Mouse (Mus musculus) neural tube, embryonic 11.5 days (tissue): ENCODE data around the gene Syt16. TPM values are rescaled to one million over a fixed set of nuclear protein-coding genes. Genes with fewer than 3 reads are reported as not detected.

Experiments used
- ATAC-seq: fragments of 200-750 bp; cut with Nextera tagmentation; 2 replicates; pipeline ENCODE4 v1.8.0; 2017; ENCODE audit warnings: moderate number of reproducible peaks, mild to moderate bottlenecking, moderate TSS enrichment, moderate library complexity; ENCODE audit not compliant: insufficient read depth, low FRiP score, low TSS enrichment
- DNase-seq: peaks from one replicate; pipeline ENCODE4 v3.0.0-alpha.2; 2015; ENCODE audit warnings: low spot score
- H3K27ac ChIP-seq: fragments of 300-500 bp; sonication (generic); 2 replicates; pipeline ENCODE4 v1.5.1; 2014; ENCODE audit warnings: low read depth, mild to moderate bottlenecking, low read length
- H3K27me3 ChIP-seq: fragments of 300-500 bp; sonication (generic); 2 replicates; pipeline ENCODE4 v1.6.1; 2014; ENCODE audit warnings: mild to moderate bottlenecking, low read length, mixed read lengths; ENCODE audit not compliant: control insufficient read depth, insufficient read depth
- H3K36me3 ChIP-seq: fragments of 300-500 bp; sonication (generic); 2 replicates; pipeline ENCODE4 v1.6.1; 2014; ENCODE audit warnings: mild to moderate bottlenecking, low read length, moderate library complexity, mixed read lengths; ENCODE audit not compliant: control insufficient read depth, insufficient read depth
- H3K4me1 ChIP-seq: fragments of 300-500 bp; sonication (generic); 2 replicates; pipeline ENCODE4 v1.6.1; 2014; ENCODE audit warnings: low read length, mixed read lengths; ENCODE audit not compliant: control insufficient read depth, insufficient read depth
- H3K4me2 ChIP-seq: fragments of 300-500 bp; sonication (generic); 2 replicates; pipeline ENCODE4 v1.6.1; 2014; ENCODE audit warnings: low read depth, mild to moderate bottlenecking, moderate library complexity
- H3K4me3 ChIP-seq: fragments of 300-500 bp; sonication (generic); 2 replicates; pipeline ENCODE4 v1.5.1; 2014; ENCODE audit warnings: low read depth, low read length
- H3K9ac ChIP-seq: fragments of 300-500 bp; sonication (generic); 2 replicates; pipeline ENCODE4 v1.6.1; 2014; ENCODE audit warnings: mild to moderate bottlenecking, low read length
- H3K9me3 ChIP-seq: fragments of 300-500 bp; sonication (generic); 2 replicates; pipeline ENCODE4 v1.6.1; 2016; ENCODE audit warnings: low read length; ENCODE audit not compliant: control insufficient read depth
- WGBS: fragments of 180-500 bp; shearing (Covaris S2); extraction: QIAGEN DNeasy Blood & Tissue Kit; methylation state at CpG from one replicate; pipeline ENCODE4 v1.1.7; 2014; 5-methylcytosine and 5-hydroxymethylcytosine counted together
- polyA plus RNA-seq: library from polyadenylated mRNA; unstranded; fragments of >200 nt; fragmentation: Nextera tagmentation; extraction: Ambion mirVana; gene quantifications from 2 replicates; pipeline ENCODE4 v1.2.1, GENCODE M21; 2014

Syt16 gene
- polyA plus RNA-seq, 1 experiment from 2014 or later = 9.3 TPM

DNA sequence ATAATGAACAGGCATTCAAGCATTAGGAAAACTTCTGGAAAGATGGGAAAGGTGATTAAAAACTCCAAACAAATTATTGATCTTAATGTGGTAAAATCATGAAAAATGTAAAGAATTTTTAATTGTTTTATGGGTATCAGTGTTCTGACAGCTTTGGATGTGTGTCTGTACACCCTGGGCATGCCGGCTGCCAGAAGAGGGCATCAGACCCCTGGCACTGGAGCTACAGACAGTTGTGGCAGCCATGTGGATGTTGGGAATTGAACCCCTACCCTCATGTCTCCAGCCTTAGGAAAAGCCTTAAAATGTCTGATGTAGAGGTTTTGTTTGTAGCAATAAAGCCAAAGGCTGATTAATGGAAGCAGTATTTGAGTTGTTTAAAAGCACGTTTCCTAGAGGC is 27.5 kb downstream of the Syt16 start:
- Histone ChIP-seq H3K4me3 (no peak overlapping the region), H3K36me3 (no peaks in the 10 kb centered on the region), H3K9ac (no peak overlapping the region), H3K4me2 (no peak overlapping the region), H3K9me3 (no peaks in the 10 kb centered on the region), H3K27ac (no peak overlapping the region), H3K27me3 (no peaks in the 10 kb centered on the region), H3K4me1 (no peaks in the 10 kb centered on the region)
- ATAC-seq (no peak), DNase-seq (no peak)
- 86% methylated on average over 2 of the region's 2 CpGs for whole genome bisulfite sequencing

- Histone ChIP-seq H3K9me3 (no peaks in the 10 kb centered on the region), H3K27ac (no peak overlapping the region), H3K4me1 (no peaks in the 10 kb centered on the region), H3K4me3 (no peak overlapping the region), H3K4me2 (no peak overlapping the region), H3K9ac (no peak overlapping the region), H3K27me3 (no peaks in the 10 kb centered on the region), H3K36me3 (no peaks in the 10 kb centered on the region)
- WGBS = 83% methylated on average over 5 of the region's 5 CpGs
- DNase-seq (no peak), ATAC-seq (no peak)
Observed at GRCm38 (mm10) chr12:74043225-74043624, 45.8 kb downstream of the Syt16 start.

DNA sequence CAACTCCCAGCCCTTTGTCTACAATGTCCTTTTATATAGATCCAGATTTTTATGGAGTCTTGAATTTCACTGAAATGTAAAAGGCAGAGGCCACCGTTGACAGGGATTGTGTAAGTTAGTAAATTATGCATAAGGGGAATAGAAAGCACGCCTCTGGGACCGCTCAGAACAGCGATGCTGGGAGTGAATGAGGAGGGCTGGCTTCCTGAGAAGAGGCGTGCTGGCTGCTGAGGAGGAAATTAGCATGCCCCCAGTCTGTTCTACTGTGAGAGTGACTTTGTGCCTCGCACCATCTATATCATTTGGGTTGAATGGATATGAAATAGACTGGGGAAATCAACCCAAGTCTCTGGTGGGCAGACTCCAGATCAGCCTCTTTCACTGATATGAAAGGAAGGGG is 46.3 kb downstream of the Syt16 start:
- H3K9me3 ChIP-seq = no peaks in the 10 kb centered on the region
- H3K9ac ChIP-seq = no peak overlapping the region
- WGBS = 55% methylated on average over 6 of the region's 6 CpGs
- no peak overlapping the region for H3K4me3 ChIP-seq
- no peaks in the 10 kb centered on the region for H3K36me3 ChIP-seq
- no peaks in the 10 kb centered on the region for H3K27me3 ChIP-seq
- DNase-seq (peak; percentile 33), ATAC-seq (peak; percentile 48; the same call in 1 of the 2 replicates)
- H3K4me1 ChIP-seq = no peaks in the 10 kb centered on the region
- no peak overlapping the region for H3K27ac ChIP-seq
- H3K4me2 ChIP-seq = no peak overlapping the region

GRCm38 (mm10) chr12:74044241-74044640 is 46.8 kb downstream of the Syt16 start:
- ATAC-seq = no peak
- Histone ChIP-seq H3K9me3 (no peaks in the 10 kb centered on the region), H3K36me3 (no peaks in the 10 kb centered on the region), H3K9ac (no peak overlapping the region), H3K4me2 (no peak overlapping the region), H3K4me1 (no peaks in the 10 kb centered on the region), H3K27ac (no peak overlapping the region), H3K4me3 (no peak overlapping the region), H3K27me3 (no peaks in the 10 kb centered on the region)
- 77% methylated on average over 4 of the region's 4 CpGs for WGBS
- DNase-seq = no peak

GRCm38 (mm10) chr12:74055336-74055931 is 58.0 kb downstream of the Syt16 start:
- H3K4me2 ChIP-seq = no peak overlapping the region
- ATAC-seq = peak; percentile 75
- peak; percentile 76 for DNase-seq

DNA sequence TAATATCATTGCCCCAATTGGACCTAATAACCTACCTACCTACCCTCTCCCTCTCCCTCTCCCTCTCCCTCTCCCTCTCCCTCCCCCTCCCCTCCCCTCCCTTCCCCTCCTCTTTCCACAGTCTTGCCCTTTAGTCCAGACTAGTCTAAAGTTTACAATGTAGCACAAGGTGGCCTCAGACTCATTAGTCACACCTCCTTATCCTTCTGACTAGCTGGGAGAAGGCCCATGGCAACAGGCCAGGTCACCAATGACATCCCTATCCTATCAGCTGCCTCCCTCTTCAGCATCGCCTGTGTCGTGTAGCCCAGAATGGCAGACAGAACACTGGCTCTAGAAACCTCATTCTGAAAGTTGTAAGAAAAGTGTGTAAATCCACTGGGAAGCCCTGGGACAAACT is 58.7 kb downstream of the Syt16 start:
- H3K27me3 ChIP-seq = no peaks in the 10 kb centered on the region
- H3K4me1 ChIP-seq = no peaks in the 10 kb centered on the region
- H3K9ac ChIP-seq = no peak overlapping the region
- WGBS = 65% methylated on average over 2 of the region's 2 CpGs
- H3K4me3 ChIP-seq = no peak overlapping the region
- ATAC-seq (no peak), DNase-seq (no peak)
- H3K27ac ChIP-seq = no peak overlapping the region
- H3K4me2 ChIP-seq = no peak overlapping the region
- no peaks in the 10 kb centered on the region for H3K9me3 ChIP-seq
- H3K36me3 ChIP-seq = no peaks in the 10 kb centered on the region

More at GRCm38 (mm10) chr12:74055336-74055931, 58.0 kb downstream of the Syt16 start:
- WGBS = 61% methylated on average over 12 of the region's 12 CpGs
- H3K9ac ChIP-seq = no peak overlapping the region
- H3K4me1 ChIP-seq = no peaks in the 10 kb centered on the region
- H3K36me3 ChIP-seq = no peaks in the 10 kb centered on the region
- H3K9me3 ChIP-seq = no peaks in the 10 kb centered on the region
- no peak overlapping the region for H3K4me3 ChIP-seq
- H3K27me3 ChIP-seq = no peaks in the 10 kb centered on the region
- H3K27ac ChIP-seq = no peak overlapping the region

DNA sequence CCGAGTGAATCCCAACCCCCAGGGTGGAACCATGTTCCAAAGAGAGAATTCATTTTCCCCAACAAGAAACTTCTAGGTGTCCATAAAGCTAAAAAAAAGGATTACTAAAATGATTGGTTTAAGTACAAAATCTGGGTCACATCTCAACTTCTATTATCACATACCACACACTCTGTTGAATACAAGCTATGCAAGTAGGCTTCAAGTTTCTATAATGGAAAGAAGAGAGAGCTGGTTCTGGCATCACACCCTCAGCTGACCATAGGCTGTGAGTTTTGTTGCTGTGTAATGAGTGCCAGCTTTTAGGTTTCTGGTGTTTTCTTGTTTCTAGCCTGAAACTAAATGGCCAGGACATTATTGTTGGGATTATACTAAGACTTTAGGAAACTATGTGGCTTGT is 65.1 kb downstream of the Syt16 start:
- Histone ChIP-seq H3K36me3 (no peaks in the 10 kb centered on the region), H3K4me2 (no peak overlapping the region), H3K27ac (no peak overlapping the region), H3K9ac (no peak overlapping the region), H3K4me3 (no peak overlapping the region), H3K27me3 (no peaks in the 10 kb centered on the region), H3K4me1 (no peaks in the 10 kb centered on the region), H3K9me3 (no peaks in the 10 kb centered on the region)
- 92% methylated on average over 1 of the region's 1 CpGs for WGBS
- ATAC-seq = no peak
- no peak for DNase-seq

- Histone ChIP-seq H3K36me3 (no peaks in the 10 kb centered on the region), H3K9me3 (no peaks in the 10 kb centered on the region), H3K4me3 (no peak overlapping the region), H3K4me2 (no peak overlapping the region), H3K27me3 (no peaks in the 10 kb centered on the region), H3K9ac (no peak overlapping the region), H3K4me1 (no peaks in the 10 kb centered on the region), H3K27ac (no peak overlapping the region)
- WGBS = 93% methylated on average over 1 of the region's 1 CpGs
- ATAC-seq = no peak
- DNase-seq = no peak
Observed at GRCm38 (mm10) chr12:74068912-74069311, 71.5 kb downstream of the Syt16 start.

DNA sequence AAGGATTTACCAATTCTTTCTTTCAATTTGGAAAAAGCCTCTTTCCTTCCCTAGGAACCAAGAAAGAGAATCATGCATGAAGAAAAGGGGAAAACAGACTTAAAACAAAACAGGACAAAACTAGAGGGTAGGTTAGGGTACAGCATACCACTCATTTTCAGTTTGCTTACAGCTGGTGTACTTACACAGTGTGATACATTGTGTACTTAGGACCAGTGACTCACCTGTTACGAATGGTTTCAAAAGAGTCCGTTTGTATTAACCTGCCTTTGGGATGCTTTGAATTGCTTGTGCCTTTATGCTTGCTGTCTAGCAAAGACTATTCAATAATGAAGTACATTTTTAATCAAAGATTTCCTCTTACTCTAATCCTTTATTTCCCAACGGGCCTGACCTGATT is 78.1 kb downstream of the Syt16 start:
- H3K4me1 ChIP-seq = no peaks in the 10 kb centered on the region
- no peak for ATAC-seq
- WGBS = 85% methylated on average over 3 of the region's 3 CpGs

More for the DNA sequence above, 78.1 kb downstream of the Syt16 start:
- Histone ChIP-seq H3K27me3 (no peaks in the 10 kb centered on the region), H3K4me2 (no peak overlapping the region), H3K4me3 (no peak overlapping the region), H3K27ac (no peak overlapping the region), H3K36me3 (no peaks in the 10 kb centered on the region), H3K9me3 (no peaks in the 10 kb centered on the region), H3K9ac (no peak overlapping the region)
- DNase-seq = no peak
